Mouse (Mus musculus) lung, postnatal 0 days (tissue): ENCODE measurements around the gene Chgb.

Source experiments
- CTCF ChIP-seq: IDR thresholded peaks from 2 replicates; pipeline ENCODE4 v1.5.1; 2016; ENCODE audit warnings: antibody characterized with exemption, mild to moderate bottlenecking
- EP300 ChIP-seq: IDR thresholded peaks from 2 replicates; pipeline ENCODE4 v1.6.1; 2016; ENCODE audit warnings: antibody characterized with exemption, mild to moderate bottlenecking, control low read depth

GRCm38 (mm10) chr2:132751141-132752066 is 29.7 kb upstream of the Chgb start:
- TF ChIP-seq CTCF = no peak
- no peak for TF ChIP-seq EP300
